Mouse (Mus musculus) layer of hippocampus, postnatal 10 days (tissue): ENCODE results near the gene Slc29a2. TPM values are rescaled to one million over a fixed set of nuclear protein-coding genes. Genes with fewer than 3 reads are reported as not detected.

Experiments used
- DNase-seq, 2 experiments: peaks; one replicate each; pipeline ENCODE4 v3.0.0; 2021; ENCODE audit warnings: low spot score in 2 of 2
- total RNA-seq, 2 experiments: library from RNA; stranded (reverse); gene quantifications; 2 replicates each; pipeline ENCODE4 v1.2.3; 2021

The Slc29a2 gene
- total RNA-seq, 2 experiments from 2014 or later, result 21.0 to 21.9 TPM

GRCm38 (mm10) chr19:5026111-5026510 is 2.5 kb downstream of the Slc29a2 start:
- DNase-seq, result no peak

- DNase-seq, result no peak
Measured at GRCm38 (mm10) chr19:5032686-5033085, 9.0 kb downstream of the Slc29a2 start.

- DNase-seq, result no peak
Measured at GRCm38 (mm10) chr19:5036577-5036976, 12.9 kb downstream of the Slc29a2 start.

- DNase-seq, result peak; percentile 82 to 90
Measured at GRCm38 (mm10) chr19:5037678-5038571, 14.3 kb downstream of the Slc29a2 start.

GRCm38 (mm10) chr19:5038709-5039156 is 15.1 kb downstream of the Slc29a2 start, which contains the start of the genes B4gat1 and AC124502.3:
Gene B4gat1, plus strand, starts transcription at chr19:5038826.
Gene AC124502.3, plus strand, starts transcription at chr19:5038891.
- peak; percentile 90 to 93 for DNase-seq

- no peak for DNase-seq
Measured at GRCm38 (mm10) chr19:5039301-5040114, 15.8 kb downstream of the Slc29a2 start.

GRCm38 (mm10) chr19:5040862-5041523 is 17.3 kb downstream of the Slc29a2 start, which contains the start of gene Brms1:
Gene Brms1, plus strand, starts transcription at chr19:5041354.
- peak; percentile 89 to 92 for DNase-seq

- no peak for DNase-seq
Measured at GRCm38 (mm10) chr19:5041588-5041987, 17.9 kb downstream of the Slc29a2 start.

GRCm38 (mm10) chr19:5045531-5045930 is 21.9 kb downstream of the Slc29a2 start:
- DNase-seq, result no peak

- DNase-seq, result peak in 1 of 2 experiments; percentile 65
Measured at GRCm38 (mm10) chr19:5048138-5049056, 24.7 kb downstream of the Slc29a2 start.

- no peak for DNase-seq
Measured at GRCm38 (mm10) chr19:5049325-5049724, 25.7 kb downstream of the Slc29a2 start.

GRCm38 (mm10) chr19:5050047-5050905 is 26.6 kb downstream of the Slc29a2 start, which contains the start of gene Rin1:
Gene Rin1, plus strand, starts transcription at chr19:5050481.
- peak in 1 of 2 experiments; percentile 53 for DNase-seq

GRCm38 (mm10) chr19:5051031-5051430 is 27.4 kb downstream of the Slc29a2 start:
- DNase-seq, result no peak

- no peak for DNase-seq
Measured at GRCm38 (mm10) chr19:5051515-5051914, 27.9 kb downstream of the Slc29a2 start.

GRCm38 (mm10) chr19:5052166-5052822 is 28.6 kb downstream of the Slc29a2 start:
- DNase-seq, result no peak

- DNase-seq, result no peak
Measured at GRCm38 (mm10) chr19:5052853-5053252, 29.2 kb downstream of the Slc29a2 start.

- peak in 1 of 2 experiments; percentile 61 for DNase-seq
Measured at GRCm38 (mm10) chr19:5053909-5054308, 30.2 kb downstream of the Slc29a2 start.

GRCm38 (mm10) chr19:5056251-5056650 is 32.6 kb downstream of the Slc29a2 start:
- DNase-seq, result peak; percentile 62 to 68
